Mouse (Mus musculus): Measurements from ENCODE around the gene Ube2s. TPM values are rescaled to one million over a fixed set of nuclear protein-coding genes. Genes with fewer than 3 reads are reported as not detected.

Ube2s gene
- polyA plus RNA-seq, 1 experiment, result 474 TPM

DNA sequence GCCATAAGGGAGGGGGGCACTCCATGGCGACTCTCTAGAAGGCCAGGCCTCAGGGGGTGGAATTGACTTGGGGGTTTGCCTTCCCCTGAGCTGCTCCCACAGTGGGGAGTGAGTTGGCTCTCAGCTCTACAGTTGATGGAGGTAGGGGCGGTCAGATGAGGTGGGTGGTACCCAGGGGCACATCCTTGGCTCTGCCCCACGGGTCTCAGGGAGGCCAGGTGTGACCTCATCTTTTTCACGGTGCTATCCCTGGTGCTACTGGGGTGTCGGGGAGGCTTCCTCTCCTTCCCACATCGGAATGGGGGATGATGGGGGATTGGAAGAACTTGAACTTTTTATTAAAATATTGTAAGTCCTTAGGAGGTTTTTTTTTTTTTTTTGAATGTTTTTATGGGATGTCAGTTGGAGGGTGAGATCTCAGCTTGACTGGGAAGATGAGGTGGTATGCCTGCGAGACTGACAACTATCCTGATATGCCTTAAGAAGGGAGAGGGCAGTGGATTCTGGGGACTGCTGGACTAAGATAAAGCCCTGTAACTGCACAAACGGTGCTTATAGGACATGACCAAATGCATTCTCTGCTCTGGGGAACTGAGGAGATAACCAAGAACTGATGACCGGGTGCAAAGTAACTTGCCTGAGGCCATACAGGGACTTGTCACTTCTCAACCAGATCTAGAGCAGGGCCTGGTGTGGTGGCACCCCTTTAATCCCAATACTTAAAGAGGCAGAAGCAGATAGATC lies 65.1 kb downstream of the Ube2s start:
- H3K27ac ChIP-seq (ENCODE audit: insufficient read depth, low read length), result no peak overlapping the region
- no peak overlapping the region for H3K4me3 ChIP-seq (ENCODE audit: low read depth, low read length)
- no peaks in the 10 kb centered on the region for H3K27me3 ChIP-seq (ENCODE audit: control insufficient read depth, insufficient read depth, low read length, poor library complexity, severe bottlenecking)
- no peak overlapping the region for H3K9ac ChIP-seq (ENCODE audit: low read depth, poor library complexity, severe bottlenecking)
- no peaks in the 10 kb centered on the region for H3K9me3 ChIP-seq (replicated peaks; ENCODE audit: control insufficient read depth, insufficient read depth, low read length, poor library complexity, severe bottlenecking)
- H3K36me3 ChIP-seq (ENCODE audit: control insufficient read depth, insufficient read depth, low read length, poor library complexity, severe bottlenecking), result peaks cover 29% of the 10 kb centered on the region
- H3K4me1 ChIP-seq (ENCODE audit: control insufficient read depth, insufficient read depth, low read length), result no peaks in the 10 kb centered on the region
- TF ChIP-seq EP300 (IDR thresholded peaks at IDR 0.05; ENCODE audit: insufficient read depth, low read depth, low read length) (no peak), CTCF (IDR thresholded peaks at IDR 0.05; ENCODE audit: low read depth, low read length) (no peak), POLR2A (IDR thresholded peaks at IDR 0.05; ENCODE audit: insufficient read depth, low read length) (no peak)

DNA sequence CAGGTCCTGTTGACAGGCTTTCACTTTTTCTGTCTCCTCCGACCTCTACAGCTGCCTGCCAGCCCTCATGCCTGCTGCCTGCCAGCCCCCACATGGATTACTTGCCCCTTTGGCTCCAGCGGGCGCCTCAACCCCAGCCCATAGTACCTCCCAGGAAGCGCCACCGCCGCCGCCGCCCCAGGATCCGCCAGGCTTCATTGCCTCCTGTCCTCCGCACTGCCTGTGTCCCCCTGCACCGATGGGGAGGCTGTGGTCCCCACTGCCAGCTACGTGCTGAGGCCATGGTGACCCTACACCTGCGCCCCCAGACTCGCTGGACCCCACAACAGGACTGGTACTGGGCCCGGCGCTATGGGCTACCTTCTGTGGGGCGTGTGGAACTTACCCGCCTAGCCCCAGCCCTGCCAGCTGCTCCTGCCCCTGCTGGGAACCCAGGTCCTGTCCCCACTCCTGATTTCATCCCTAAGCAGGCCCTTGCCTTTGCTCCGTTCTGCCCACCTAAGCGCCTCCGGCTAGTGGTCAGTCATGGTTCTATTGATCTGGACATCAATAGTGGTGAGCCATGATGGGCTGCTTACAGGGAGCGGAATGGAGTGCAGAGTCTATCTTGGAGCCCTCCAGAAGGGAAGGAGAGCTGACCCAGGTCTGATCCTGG lies 65.9 kb downstream of the Ube2s start:
- H3K27me3 ChIP-seq (ENCODE audit: control insufficient read depth, insufficient read depth, low read length, poor library complexity, severe bottlenecking), result no peaks in the 10 kb centered on the region
- no peak for TF ChIP-seq CTCF (IDR thresholded peaks at IDR 0.05; ENCODE audit: low read depth, low read length)
- TF ChIP-seq EP300 (IDR thresholded peaks at IDR 0.05; ENCODE audit: insufficient read depth, low read depth, low read length), result no peak
- no peak for TF ChIP-seq POLR2A (IDR thresholded peaks at IDR 0.05; ENCODE audit: insufficient read depth, low read length)
- no peak overlapping the region for H3K27ac ChIP-seq (ENCODE audit: insufficient read depth, low read length)
- no peaks in the 10 kb centered on the region for H3K4me1 ChIP-seq (ENCODE audit: control insufficient read depth, insufficient read depth, low read length)
- H3K36me3 ChIP-seq (ENCODE audit: control insufficient read depth, insufficient read depth, low read length, poor library complexity, severe bottlenecking), result peaks cover 32% of the 10 kb centered on the region
- H3K9ac ChIP-seq (ENCODE audit: low read depth, poor library complexity, severe bottlenecking), result no peak overlapping the region
- H3K9me3 ChIP-seq (replicated peaks; ENCODE audit: control insufficient read depth, insufficient read depth, low read length, poor library complexity, severe bottlenecking), result no peaks in the 10 kb centered on the region
- no peak overlapping the region for H3K4me3 ChIP-seq (ENCODE audit: low read depth, low read length)

DNA sequence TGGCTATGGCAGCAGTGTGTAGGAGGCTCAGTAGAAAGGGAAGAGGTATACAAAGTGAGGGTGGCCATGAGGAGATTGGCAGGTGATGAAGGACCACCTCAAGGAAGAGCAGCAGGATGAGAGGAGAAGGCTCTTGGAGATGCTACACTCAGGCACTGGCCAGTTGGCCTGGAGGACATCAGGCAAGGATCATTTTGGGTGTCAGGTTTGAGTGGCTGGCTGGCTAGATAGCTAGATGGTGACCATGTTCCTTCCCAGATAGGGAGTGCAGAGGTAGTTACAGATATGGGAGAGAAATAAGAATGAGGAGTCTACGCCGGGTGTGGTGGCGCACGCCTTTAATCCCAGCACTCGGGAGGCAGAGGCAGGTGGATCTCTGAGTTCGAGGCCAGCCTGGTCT lies 67.5 kb downstream of the Ube2s start:
- Histone ChIP-seq H3K9ac (ENCODE audit: low read depth, poor library complexity, severe bottlenecking) (no peak overlapping the region), H3K27ac (ENCODE audit: insufficient read depth, low read length) (no peak overlapping the region), H3K27me3 (ENCODE audit: control insufficient read depth, insufficient read depth, low read length, poor library complexity, severe bottlenecking) (no peaks in the 10 kb centered on the region), H3K4me1 (ENCODE audit: control insufficient read depth, insufficient read depth, low read length) (no peaks in the 10 kb centered on the region), H3K36me3 (ENCODE audit: control insufficient read depth, insufficient read depth, low read length, poor library complexity, severe bottlenecking) (peaks cover 20% of the 10 kb centered on the region), H3K9me3 (replicated peaks; ENCODE audit: control insufficient read depth, insufficient read depth, low read length, poor library complexity, severe bottlenecking) (no peaks in the 10 kb centered on the region), H3K4me3 (ENCODE audit: low read depth, low read length) (no peak overlapping the region)
- TF ChIP-seq POLR2A (IDR thresholded peaks at IDR 0.05; ENCODE audit: insufficient read depth, low read length), result no peak
- no peak for TF ChIP-seq CTCF (IDR thresholded peaks at IDR 0.05; ENCODE audit: low read depth, low read length)
- TF ChIP-seq EP300 (IDR thresholded peaks at IDR 0.05; ENCODE audit: insufficient read depth, low read depth, low read length), result no peak

Other genes with a start within 250 kb of the Ube2s start
- not detected in 2 replicates for gene Ptprh, start 208.5 kb downstream of the Ube2s start, polyA plus RNA-seq (2011; ENCODE audit: insufficient read depth, insufficient read length, low read depth, missing spikeins)
- 3.8 and 5.5 TPM in 2 replicates for gene Tmem86b, start 181.2 kb downstream of the Ube2s start, polyA plus RNA-seq (2011; ENCODE audit: insufficient read depth, insufficient read length, low read depth, missing spikeins)
- gene Ppp6r1, start 153.6 kb downstream of the Ube2s start, polyA plus RNA-seq (2011; ENCODE audit: insufficient read depth, insufficient read length, low read depth, missing spikeins), result 58.6 and 66.3 TPM in 2 replicates
- gene Hspbp1, start 127.5 kb downstream of the Ube2s start, polyA plus RNA-seq (2011; ENCODE audit: insufficient read depth, insufficient read length, low read depth, missing spikeins), result 51.8 and 63.3 TPM in 2 replicates
- gene Brsk1, start 122.0 kb downstream of the Ube2s start, polyA plus RNA-seq (2011; ENCODE audit: insufficient read depth, insufficient read length, low read depth, missing spikeins), result 10.9 TPM in 2 replicates
- not detected in 2 replicates for gene Tmem150b, start 87.3 kb downstream of the Ube2s start, polyA plus RNA-seq (2011; ENCODE audit: insufficient read depth, insufficient read length, low read depth, missing spikeins)
- gene Kmt5c, start 72.5 kb downstream of the Ube2s start, polyA plus RNA-seq (2011; ENCODE audit: insufficient read depth, insufficient read length, low read depth, missing spikeins), result 69.0 and 72.3 TPM in 2 replicates
- gene Cox6b2, start 59.5 kb downstream of the Ube2s start, polyA plus RNA-seq (2011; ENCODE audit: insufficient read depth, insufficient read length, low read depth, missing spikeins), result 319 and 368 TPM in 2 replicates
- gene Fam71e2, start 41.3 kb downstream of the Ube2s start, polyA plus RNA-seq (2011; ENCODE audit: insufficient read depth, insufficient read length, low read depth, missing spikeins), result not detected in 2 replicates
- 1.4 and 1.9 TPM in 2 replicates for gene Il11, start 29.7 kb downstream of the Ube2s start, polyA plus RNA-seq (2011; ENCODE audit: insufficient read depth, insufficient read length, low read depth, missing spikeins)
- gene Tmem190, start 29.7 kb downstream of the Ube2s start, polyA plus RNA-seq (2011; ENCODE audit: insufficient read depth, insufficient read length, low read depth, missing spikeins), result not detected in 2 replicates
- gene Tmem238, start 22.9 kb downstream of the Ube2s start, polyA plus RNA-seq (2011; ENCODE audit: insufficient read depth, insufficient read length, low read depth, missing spikeins), result 2.6 and 6.8 TPM in 2 replicates
- gene Rpl28, start 19.7 kb downstream of the Ube2s start, polyA plus RNA-seq (2011; ENCODE audit: insufficient read depth, insufficient read length, low read depth, missing spikeins), result 969 and 977 TPM in 2 replicates
- gene Shisa7, start 32.1 kb upstream of the Ube2s start, polyA plus RNA-seq (2011; ENCODE audit: insufficient read depth, insufficient read length, low read depth, missing spikeins), result 3.8 and 5.3 TPM in 2 replicates
- 3.8 and 4.2 TPM in 2 replicates for gene Isoc2b, start 57.7 kb upstream of the Ube2s start, polyA plus RNA-seq (2011; ENCODE audit: insufficient read depth, insufficient read length, low read depth, missing spikeins)
- gene Isoc2a, start 64.6 kb upstream of the Ube2s start, polyA plus RNA-seq (2011; ENCODE audit: insufficient read depth, insufficient read length, low read depth, missing spikeins), result 3.3 and 4.3 TPM in 2 replicates
- gene Gm36210, start 93.9 kb upstream of the Ube2s start, polyA plus RNA-seq (2011; ENCODE audit: insufficient read depth, insufficient read length, low read depth, missing spikeins), result 1.1 TPM in 2 replicates
- 5.0 and 5.4 TPM in 2 replicates for gene Zfp628, start 102.6 kb upstream of the Ube2s start, polyA plus RNA-seq (2011; ENCODE audit: insufficient read depth, insufficient read length, low read depth, missing spikeins)
- 2.2 and 3.3 TPM in 2 replicates for gene Nat14, start 109.4 kb upstream of the Ube2s start, polyA plus RNA-seq (2011; ENCODE audit: insufficient read depth, insufficient read length, low read depth, missing spikeins)
- 1.5 and 2.0 TPM in 2 replicates for gene Ssc5d, start 113.2 kb upstream of the Ube2s start, polyA plus RNA-seq (2011; ENCODE audit: insufficient read depth, insufficient read length, low read depth, missing spikeins)
- 0.48 and 1.0 TPM in 2 replicates for gene Sbk2, start 151.8 kb upstream of the Ube2s start, polyA plus RNA-seq (2011; ENCODE audit: insufficient read depth, insufficient read length, low read depth, missing spikeins)
- gene Sbk3, start 158.6 kb upstream of the Ube2s start, polyA plus RNA-seq (2011; ENCODE audit: insufficient read depth, insufficient read length, low read depth, missing spikeins), result 0.25 and 0.55 TPM in 2 replicates
- 7.6 and 10.9 TPM in 2 replicates for gene Zfp579, start 183.6 kb upstream of the Ube2s start, polyA plus RNA-seq (2011; ENCODE audit: insufficient read depth, insufficient read length, low read depth, missing spikeins)
- gene Zfp524, start 201.8 kb upstream of the Ube2s start, polyA plus RNA-seq (2011; ENCODE audit: insufficient read depth, insufficient read length, low read depth, missing spikeins), result 2.5 and 4.7 TPM in 2 replicates
- gene Fiz1, start 202.1 kb upstream of the Ube2s start, polyA plus RNA-seq (2011; ENCODE audit: insufficient read depth, insufficient read length, low read depth, missing spikeins), result 43.2 and 57.0 TPM in 2 replicates
- not detected in 2 replicates for gene Gm44973, start 202.9 kb upstream of the Ube2s start, polyA plus RNA-seq (2011; ENCODE audit: insufficient read depth, insufficient read length, low read depth, missing spikeins)
- gene Zfp865, start 207.8 kb upstream of the Ube2s start, polyA plus RNA-seq (2011; ENCODE audit: insufficient read depth, insufficient read length, low read depth, missing spikeins), result 23.0 and 24.7 TPM in 2 replicates
- gene Ccdc106, start 208.0 kb upstream of the Ube2s start, polyA plus RNA-seq (2011; ENCODE audit: insufficient read depth, insufficient read length, low read depth, missing spikeins), result 5.6 and 5.7 TPM in 2 replicates
- 1.9 TPM in 1 of 2 replicates, not detected in the other for gene 4632433K11Rik, start 221.5 kb upstream of the Ube2s start, polyA plus RNA-seq (2011; ENCODE audit: insufficient read depth, insufficient read length, low read depth, missing spikeins)
- 0.30 TPM in 1 of 2 replicates, not detected in the other for gene Zfp784, start 225.9 kb upstream of the Ube2s start, polyA plus RNA-seq (2011; ENCODE audit: insufficient read depth, insufficient read length, low read depth, missing spikeins)
- 14.0 and 16.0 TPM in 2 replicates for gene Zfp580, start 238.9 kb upstream of the Ube2s start, polyA plus RNA-seq (2011; ENCODE audit: insufficient read depth, insufficient read length, low read depth, missing spikeins)
- gene U2af2, start 249.6 kb upstream of the Ube2s start, polyA plus RNA-seq (2011; ENCODE audit: insufficient read depth, insufficient read length, low read depth, missing spikeins), result 236 and 262 TPM in 2 replicates